Mouse (Mus musculus): ENCODE measurements around the gene Ffar1. TPM values are rescaled to one million over a fixed set of nuclear protein-coding genes. Genes with fewer than 3 reads are reported as not detected.

The Ffar1 gene
- polyA plus RNA-seq, 1 experiment from 2014 or later = not detected

DNA sequence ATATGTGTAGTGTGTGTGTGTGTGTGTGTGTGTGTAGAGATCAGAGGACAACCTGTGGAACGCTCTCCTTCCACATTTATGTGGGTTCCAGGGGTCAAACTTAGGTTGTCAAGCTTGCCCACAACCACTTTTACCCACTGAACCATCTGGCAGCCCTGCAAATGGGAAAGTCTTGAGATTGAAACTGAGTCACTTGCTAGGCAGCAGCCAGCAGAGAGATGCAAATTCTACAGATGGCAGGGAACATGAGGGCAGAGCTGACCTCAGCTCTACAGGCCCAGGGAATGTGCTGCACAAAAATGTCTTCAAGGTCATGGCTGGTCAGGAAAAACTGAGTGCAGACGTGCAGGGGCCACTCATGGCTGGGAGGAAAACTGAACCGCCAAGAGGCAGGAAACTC is 20.0 kb upstream of the Ffar1 start:
- WGBS = 81% methylated on average over 3 of the region's 3 CpGs
- Histone ChIP-seq H3K27ac (no peak overlapping the region), H3K9me3 (replicated peaks) (no peaks in the 10 kb centered on the region), H3K36me3 (no peaks in the 10 kb centered on the region), H3K27me3 (ENCODE audit: low read depth, poor library complexity, severe bottlenecking) (no peaks in the 10 kb centered on the region), H3K4me1 (no peaks in the 10 kb centered on the region), H3K4me3 (no peak overlapping the region)
- no peak for DNase-seq (ENCODE audit: low spot score)

DNA sequence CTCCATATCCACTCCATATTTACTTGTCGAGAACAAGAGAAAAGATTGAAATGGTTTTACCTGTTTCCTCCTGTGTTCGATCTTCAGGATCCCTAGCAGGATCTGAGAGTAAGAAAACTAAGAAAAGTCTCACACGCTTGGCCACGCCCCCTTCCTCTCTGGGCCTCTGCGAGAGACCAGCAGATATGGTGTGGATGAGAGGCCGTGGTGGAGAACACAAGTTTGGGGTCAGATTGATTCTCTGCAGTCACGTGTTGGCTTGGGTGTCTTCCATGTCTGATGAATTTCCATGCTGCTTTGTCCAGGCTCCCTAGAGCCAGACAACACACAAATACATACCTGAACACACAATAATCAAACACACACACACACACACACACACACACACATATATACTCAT is 18.8 kb upstream of the Ffar1 start, which contains the start of gene Cd22:
TSS of gene Cd22 (minus strand) at position 167 of the 400 bp plus-strand sequence.
- Histone ChIP-seq H3K36me3 (no peaks in the 10 kb centered on the region), H3K27me3 (ENCODE audit: low read depth, poor library complexity, severe bottlenecking) (no peaks in the 10 kb centered on the region), H3K27ac (no peak within 1 kb of the TSS), H3K9me3 (replicated peaks) (no peaks in the 10 kb centered on the region), H3K4me1 (no peaks in the 10 kb centered on the region), H3K4me3 (no peak within 1 kb of the TSS)
- DNase-seq (ENCODE audit: low spot score) = no peak
- 72% methylated on average over 7 of the region's 7 CpGs for WGBS

DNA sequence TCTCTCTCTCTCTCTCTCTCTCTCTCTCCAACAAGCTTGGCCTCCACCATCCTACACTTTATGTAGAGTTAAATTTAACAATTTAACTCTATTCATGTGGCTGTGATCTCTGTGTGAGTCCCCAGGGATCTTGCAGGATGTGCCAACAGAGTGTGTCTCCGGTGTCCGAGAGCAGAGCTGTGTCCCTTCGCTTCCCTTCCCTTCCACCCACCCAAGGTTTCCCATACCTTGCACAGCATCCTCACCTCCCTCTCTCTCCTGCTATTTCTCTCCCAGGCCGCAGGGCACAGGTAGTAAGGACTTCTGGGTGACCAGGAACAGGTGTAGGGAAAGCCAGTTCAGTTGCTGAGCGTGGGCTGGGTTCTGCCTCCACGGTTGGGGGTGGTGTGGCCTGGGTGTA is 17.6 kb upstream of the Ffar1 start:
- no peak for DNase-seq (ENCODE audit: low spot score)
- 82% methylated on average over 6 of the region's 6 CpGs for WGBS
- Histone ChIP-seq H3K9me3 (replicated peaks) (no peaks in the 10 kb centered on the region), H3K27ac (no peak overlapping the region), H3K27me3 (ENCODE audit: low read depth, poor library complexity, severe bottlenecking) (peaks cover under 1% of the 10 kb centered on the region; the same call in 1 of the 2 replicates), H3K36me3 (no peaks in the 10 kb centered on the region), H3K4me1 (no peaks in the 10 kb centered on the region), H3K4me3 (no peak overlapping the region)

DNA sequence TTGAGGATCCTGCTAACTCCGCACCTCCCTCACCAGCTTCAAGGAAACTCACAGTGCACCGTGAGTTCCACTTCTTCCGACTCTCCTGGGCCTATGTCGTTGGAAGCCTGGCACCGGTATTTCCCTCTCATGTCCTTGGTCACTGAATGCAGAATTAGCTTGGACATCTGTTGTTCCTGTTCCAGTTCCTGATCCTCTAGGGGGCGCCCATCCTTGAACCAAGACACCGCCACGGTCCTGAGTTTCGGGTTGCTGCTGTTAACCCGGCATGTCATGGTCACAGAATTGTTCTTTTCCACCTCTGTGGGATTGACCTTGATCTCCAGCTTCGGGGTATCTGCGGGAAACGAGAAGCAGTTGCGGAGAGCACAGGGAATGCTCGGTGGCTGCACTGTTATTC is 11.7 kb upstream of the Ffar1 start:
- H3K27ac ChIP-seq = no peak overlapping the region
- 26% methylated on average over 15 of the region's 15 CpGs for WGBS
- H3K27me3 ChIP-seq (ENCODE audit: low read depth, poor library complexity, severe bottlenecking) = peaks cover 9% of the 10 kb centered on the region
- H3K4me1 ChIP-seq = peaks cover 5% of the 10 kb centered on the region
- peak; percentile 77 for DNase-seq (ENCODE audit: low spot score)
- H3K4me3 ChIP-seq = no peak overlapping the region
- no peaks in the 10 kb centered on the region for H3K9me3 ChIP-seq (replicated peaks)
- H3K36me3 ChIP-seq = no peaks in the 10 kb centered on the region

DNA sequence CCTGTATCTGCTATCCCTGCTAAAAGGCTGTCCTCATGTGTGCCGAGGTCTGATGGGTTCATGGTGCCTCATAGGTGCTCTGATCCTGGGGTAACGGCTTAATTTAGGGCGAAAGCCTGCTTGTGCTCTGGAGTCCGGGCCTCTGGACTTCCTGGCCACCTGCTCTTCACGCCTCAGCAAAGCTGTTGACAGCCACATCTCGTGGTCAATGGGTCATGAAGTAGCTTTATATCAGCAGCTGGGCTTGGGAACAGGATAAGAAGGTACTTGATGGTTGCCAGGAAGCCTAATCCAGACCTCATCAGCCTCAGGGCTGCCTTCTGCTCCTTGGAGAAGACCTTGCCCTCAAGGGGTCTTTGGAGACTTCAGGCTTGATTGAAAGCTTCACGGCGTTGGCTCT is 2.0 kb upstream of the Ffar1 start:
- no peaks in the 10 kb centered on the region for H3K27me3 ChIP-seq (ENCODE audit: low read depth, poor library complexity, severe bottlenecking)
- H3K4me3 ChIP-seq = no peak overlapping the region
- H3K36me3 ChIP-seq = no peaks in the 10 kb centered on the region
- H3K9me3 ChIP-seq (replicated peaks) = no peaks in the 10 kb centered on the region
- DNase-seq (ENCODE audit: low spot score) = no peak
- no peak overlapping the region for H3K27ac ChIP-seq
- peaks cover 11% of the 10 kb centered on the region; the same call in 1 of the 2 replicates for H3K4me1 ChIP-seq
- WGBS = 83% methylated on average over 8 of the region's 8 CpGs

DNA sequence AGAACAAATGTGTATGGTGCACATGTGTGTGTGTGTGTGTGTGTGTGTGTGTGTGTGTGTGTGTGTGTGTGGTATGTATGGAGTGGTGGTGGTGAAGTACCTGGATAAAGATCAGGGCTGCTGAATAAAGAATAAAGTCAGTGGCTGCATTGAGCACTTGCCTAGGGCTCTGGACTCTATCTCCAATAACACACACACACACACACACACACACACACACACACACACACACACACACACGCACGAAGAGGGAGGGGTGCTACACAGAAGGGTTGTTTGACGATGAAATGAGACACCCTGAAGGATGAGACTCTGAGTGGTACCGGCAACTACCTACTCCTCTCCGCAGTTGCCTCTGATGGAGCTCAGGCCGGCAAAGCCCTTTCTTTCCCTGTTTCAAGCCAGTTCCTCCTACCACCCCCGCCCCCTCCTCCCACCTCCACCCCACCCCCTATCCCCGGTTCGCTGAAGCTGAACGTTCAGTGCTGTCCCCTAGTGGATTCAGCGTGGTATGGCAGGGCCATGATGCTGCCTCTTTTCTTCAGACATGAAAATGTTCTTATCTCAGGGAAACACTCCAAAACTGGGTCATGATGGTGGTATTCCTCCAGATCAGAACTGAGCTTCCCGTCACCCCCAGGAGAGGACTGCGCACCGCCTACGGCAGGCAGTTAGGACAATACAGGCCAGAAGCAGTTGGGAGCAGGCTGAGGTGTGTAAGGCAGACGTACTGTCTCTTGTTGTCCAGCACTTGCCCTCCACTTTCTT is 1.5 kb downstream of the Ffar1 start:
- Histone ChIP-seq H3K4me1 (peaks cover 11% of the 10 kb centered on the region; the same call in 1 of the 2 replicates), H3K4me3 (peak overlapping the region; percentile 36), H3K9me3 (replicated peaks) (no peaks in the 10 kb centered on the region), H3K27me3 (ENCODE audit: low read depth, poor library complexity, severe bottlenecking) (peaks cover under 1% of the 10 kb centered on the region; the same call in 1 of the 2 replicates), H3K27ac (peak overlapping the region; percentile 58), H3K36me3 (no peaks in the 10 kb centered on the region)
- peak; percentile 74 for DNase-seq (ENCODE audit: low spot score)
- WGBS = 13% methylated on average over 15 of the region's 16 CpGs

DNA sequence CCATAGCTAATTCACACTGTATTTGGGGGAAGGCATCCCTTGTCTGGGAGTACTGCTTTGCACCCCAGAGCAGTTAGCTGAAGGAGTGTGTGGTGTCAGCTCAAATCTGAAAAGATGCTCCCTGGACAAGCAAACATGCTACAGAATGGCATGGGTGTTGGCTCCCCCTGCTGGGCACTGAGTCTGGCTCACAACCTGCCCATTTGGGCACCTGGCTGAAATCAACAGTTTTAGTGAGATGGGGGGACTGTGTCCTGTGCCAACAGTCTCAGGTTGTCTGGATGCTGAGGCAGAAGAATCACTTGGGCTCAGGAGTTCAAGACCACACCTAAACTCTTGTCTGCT is 2.1 kb downstream of the Ffar1 start:
- no peak overlapping the region for H3K27ac ChIP-seq
- peak; percentile 80 for DNase-seq (ENCODE audit: low spot score)
- peak overlapping the region; percentile 36; the same call in 1 of the 2 replicates for H3K4me3 ChIP-seq
- H3K9me3 ChIP-seq (replicated peaks) = no peaks in the 10 kb centered on the region
- peaks cover 4% of the 10 kb centered on the region; the same call in 1 of the 2 replicates for H3K27me3 ChIP-seq (ENCODE audit: low read depth, poor library complexity, severe bottlenecking)
- no peaks in the 10 kb centered on the region for H3K36me3 ChIP-seq
- peaks cover 11% of the 10 kb centered on the region; the same call in 1 of the 2 replicates for H3K4me1 ChIP-seq

DNA sequence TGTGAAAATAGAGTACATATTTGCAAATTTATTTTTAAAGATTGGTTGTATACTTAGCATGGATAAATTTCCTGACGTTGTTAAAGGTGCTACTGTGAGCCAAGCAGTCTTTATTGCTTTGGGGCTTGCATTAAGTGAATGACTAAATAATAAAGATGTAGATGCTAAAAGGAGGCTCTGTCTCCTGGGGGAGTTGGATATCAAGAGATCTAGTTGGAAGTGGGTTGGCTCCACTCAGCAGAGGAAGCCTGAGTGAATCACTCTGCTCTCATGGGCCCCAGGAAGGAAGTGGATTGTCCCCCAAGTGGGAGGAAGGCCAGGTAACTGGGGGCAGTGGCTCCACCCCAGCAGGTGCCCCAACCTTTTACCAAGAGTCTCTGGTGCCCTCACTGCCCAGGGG is 3.6 kb downstream of the Ffar1 start:
- WGBS = 79% methylated on average over 1 of the region's 1 CpGs

DNA sequence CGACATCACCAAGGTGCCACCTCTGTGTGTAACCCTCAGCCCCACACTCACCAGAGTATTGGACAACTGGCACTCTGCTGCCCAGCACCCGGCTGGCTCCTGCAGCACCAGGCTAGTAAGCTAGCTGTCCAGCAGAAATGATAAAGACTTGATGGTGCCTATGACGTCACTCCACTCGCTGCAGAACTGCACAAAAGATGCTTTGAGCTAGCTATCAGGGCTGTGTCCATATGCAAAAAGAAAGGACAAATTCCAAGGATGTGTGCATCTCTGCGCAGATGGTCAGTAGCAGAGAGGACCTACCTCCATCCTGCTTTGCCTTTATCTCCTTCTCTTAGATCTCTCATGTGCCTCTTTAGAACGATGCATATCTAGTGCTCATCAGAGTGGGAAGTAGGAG is 5.3 kb downstream of the Ffar1 start, which contains the start of gene Ffar3:
TSS of gene Ffar3 (minus strand) at position 101 of the 400 bp plus-strand sequence.
- no peak within 1 kb of the TSS for H3K27ac ChIP-seq
- no peaks in the 10 kb centered on the region for H3K9me3 ChIP-seq (replicated peaks)
- no peak for DNase-seq (ENCODE audit: low spot score)
- no peaks in the 10 kb centered on the region for H3K36me3 ChIP-seq
- 89% methylated on average over 6 of the region's 6 CpGs for WGBS
- H3K4me3 ChIP-seq = no peak within 1 kb of the TSS
- peaks cover 4% of the 10 kb centered on the region; the same call in 1 of the 2 replicates for H3K27me3 ChIP-seq (ENCODE audit: low read depth, poor library complexity, severe bottlenecking)
- H3K4me1 ChIP-seq = peaks cover 11% of the 10 kb centered on the region; the same call in 1 of the 2 replicates

More for the DNA sequence above, 3.6 kb downstream of the Ffar1 start:
- no peaks in the 10 kb centered on the region for H3K36me3 ChIP-seq
- DNase-seq (ENCODE audit: low spot score) = no peak
- no peak overlapping the region for H3K4me3 ChIP-seq
- H3K27ac ChIP-seq = no peak overlapping the region
- peaks cover 11% of the 10 kb centered on the region; the same call in 1 of the 2 replicates for H3K4me1 ChIP-seq
- H3K9me3 ChIP-seq (replicated peaks) = no peaks in the 10 kb centered on the region
- H3K27me3 ChIP-seq (ENCODE audit: low read depth, poor library complexity, severe bottlenecking) = peaks cover 4% of the 10 kb centered on the region; the same call in 1 of the 2 replicates

DNA sequence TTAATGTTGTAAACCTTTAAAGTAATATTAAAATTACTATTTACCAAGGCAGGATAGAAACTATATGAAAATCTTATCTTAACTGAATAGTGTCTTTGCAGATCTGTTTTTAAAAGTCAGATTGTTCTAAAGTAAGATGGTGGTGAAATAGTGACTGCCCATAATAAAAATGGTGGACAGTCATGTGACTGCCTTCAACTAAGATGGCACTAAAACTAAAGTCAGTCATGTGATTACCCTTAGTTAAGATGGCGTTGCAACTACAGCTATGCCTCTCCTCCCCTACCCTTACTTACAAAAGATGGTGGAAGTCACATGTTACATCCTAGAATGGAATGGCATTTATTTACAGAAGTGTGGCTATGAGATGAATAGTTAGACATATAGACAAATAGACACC is 9.9 kb downstream of the Ffar1 start:
- H3K9me3 ChIP-seq (replicated peaks) = no peaks in the 10 kb centered on the region
- H3K27me3 ChIP-seq (ENCODE audit: low read depth, poor library complexity, severe bottlenecking) = peaks cover 4% of the 10 kb centered on the region; the same call in 1 of the 2 replicates
- no peak overlapping the region for H3K4me3 ChIP-seq
- no peaks in the 10 kb centered on the region for H3K36me3 ChIP-seq
- 86% methylated on average over 1 of the region's 1 CpGs for WGBS
- H3K27ac ChIP-seq = no peak overlapping the region
- no peak for DNase-seq (ENCODE audit: low spot score)
- H3K4me1 ChIP-seq = no peaks in the 10 kb centered on the region

DNA sequence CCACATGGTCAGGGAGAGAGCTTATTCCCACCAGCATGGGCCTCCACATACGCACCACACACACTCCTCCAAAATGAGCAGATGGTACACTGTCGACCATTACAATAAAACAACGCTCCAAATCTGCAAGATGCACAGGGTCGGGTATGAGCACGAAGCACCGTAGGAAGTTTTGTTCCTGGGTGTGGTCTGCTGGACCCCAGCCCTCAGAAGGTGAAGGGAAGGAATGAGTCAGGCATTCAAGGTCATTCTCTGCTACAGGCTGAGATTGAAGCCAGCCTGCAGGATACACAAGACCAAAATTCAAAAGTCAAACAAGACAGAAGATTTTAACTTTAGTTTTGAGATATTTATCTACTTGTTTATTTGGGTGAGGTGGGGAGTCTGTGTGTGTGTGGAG is 13.4 kb downstream of the Ffar1 start:
- no peaks in the 10 kb centered on the region for H3K36me3 ChIP-seq
- H3K9me3 ChIP-seq (replicated peaks) = no peaks in the 10 kb centered on the region
- WGBS = 90% methylated on average over 6 of the region's 6 CpGs

DNA sequence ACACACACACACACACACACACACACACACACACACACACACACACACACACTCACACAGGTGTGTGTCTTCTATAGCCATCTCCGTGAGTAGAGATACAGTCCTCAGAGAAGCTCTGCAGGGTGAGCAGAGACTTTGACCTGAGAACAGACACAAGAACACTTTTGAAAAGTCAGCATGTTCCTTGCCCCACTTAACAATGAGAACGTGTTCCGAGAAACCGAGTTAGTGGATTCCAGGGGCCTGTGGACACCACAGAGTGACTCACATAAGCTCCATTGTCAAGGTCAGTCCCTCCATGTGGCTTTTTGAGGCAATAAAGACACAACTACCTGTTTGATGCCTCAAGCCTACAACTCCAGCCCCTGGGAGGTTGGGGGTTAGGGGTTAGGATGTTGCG is 14.0 kb downstream of the Ffar1 start:
- Histone ChIP-seq H3K9me3 (replicated peaks) (no peaks in the 10 kb centered on the region), H3K27me3 (ENCODE audit: low read depth, poor library complexity, severe bottlenecking) (no peaks in the 10 kb centered on the region), H3K27ac (no peak overlapping the region), H3K4me3 (no peak overlapping the region), H3K36me3 (no peaks in the 10 kb centered on the region), H3K4me1 (peaks cover 18% of the 10 kb centered on the region)
- no peak for DNase-seq (ENCODE audit: low spot score)
- WGBS = 85% methylated on average over 5 of the region's 5 CpGs

More for the DNA sequence above, 13.4 kb downstream of the Ffar1 start:
- Histone ChIP-seq H3K4me1 (peaks cover 18% of the 10 kb centered on the region), H3K4me3 (no peak overlapping the region), H3K27me3 (ENCODE audit: low read depth, poor library complexity, severe bottlenecking) (no peaks in the 10 kb centered on the region), H3K27ac (no peak overlapping the region)
- no peak for DNase-seq (ENCODE audit: low spot score)

DNA sequence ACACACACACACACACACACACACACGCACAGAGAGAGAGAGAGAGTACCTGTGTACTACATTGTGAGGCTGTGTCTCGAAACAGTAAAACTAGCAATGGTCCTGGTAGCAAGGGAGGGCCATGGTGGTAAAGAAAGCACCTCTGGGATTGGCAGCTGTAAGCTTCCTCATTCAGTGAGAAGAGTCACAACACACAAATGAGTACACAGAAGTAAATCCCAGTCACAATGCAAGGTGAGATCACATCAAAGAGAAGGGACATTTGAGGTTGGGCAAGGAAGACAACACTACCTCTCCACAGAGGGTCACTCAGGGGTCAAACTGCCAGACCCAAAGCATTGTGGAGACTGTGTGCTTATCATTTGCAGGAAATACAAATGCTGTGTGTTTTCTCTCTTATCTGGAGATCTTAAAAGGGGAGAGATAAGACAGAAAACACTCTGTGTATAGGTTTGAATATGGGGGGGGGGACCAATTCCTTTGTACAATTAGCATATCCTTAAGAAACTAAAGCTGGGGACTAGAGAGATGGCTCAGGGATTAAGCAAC is 14.8 kb downstream of the Ffar1 start:
- Histone ChIP-seq H3K4me1 (peaks cover 18% of the 10 kb centered on the region), H3K27ac (no peak overlapping the region), H3K4me3 (no peak overlapping the region), H3K9me3 (replicated peaks) (no peaks in the 10 kb centered on the region), H3K36me3 (no peaks in the 10 kb centered on the region), H3K27me3 (ENCODE audit: low read depth, poor library complexity, severe bottlenecking) (no peaks in the 10 kb centered on the region)
- 72% methylated on average over 2 of the region's 2 CpGs for WGBS
- no peak for DNase-seq (ENCODE audit: low spot score)

Measured in limb, embryonic 10.5 days (tissue).